Mouse (Mus musculus): ENCODE measurements around the gene Faf1. TPM values are rescaled to one million over a fixed set of nuclear protein-coding genes. Genes with fewer than 3 reads are reported as not detected.

Faf1 gene
- total RNA-seq (2021), result 10 to 100 TPM; 26.7 to 26.8 TPM
- long read RNA-seq, experiment 1, full-length matches to known transcripts, result 120 of 137 reads
- long read RNA-seq, experiment 1, partial matches to known transcripts, result 5 of 137 reads
- long read RNA-seq, experiment 1, other reads (novel, unspliced or antisense), result 12 of 137 reads
- long read RNA-seq, experiment 2, full-length matches to known transcripts, result 159 of 177 reads
- long read RNA-seq, experiment 2, partial matches to known transcripts, result 6 of 177 reads
- long read RNA-seq, experiment 2, other reads (novel, unspliced or antisense), result 12 of 177 reads

- peak; percentile 94 to 97 for DNase-seq (ENCODE audit: low spot score in 2 of 2)
Observed at GRCm38 (mm10) chr4:109676218-109677215, at the start of gene Faf1. Gene Faf1 (plus strand): TSS chr4:109676588.

GRCm38 (mm10) chr4:109630215-109630614 lies 46.2 kb upstream of the Faf1 start:
- no peak for DNase-seq (ENCODE audit: low spot score in 2 of 2)

- no peak for DNase-seq (ENCODE audit: low spot score in 2 of 2)
Observed at GRCm38 (mm10) chr4:109631029-109631428, 45.4 kb upstream of the Faf1 start.

DNA sequence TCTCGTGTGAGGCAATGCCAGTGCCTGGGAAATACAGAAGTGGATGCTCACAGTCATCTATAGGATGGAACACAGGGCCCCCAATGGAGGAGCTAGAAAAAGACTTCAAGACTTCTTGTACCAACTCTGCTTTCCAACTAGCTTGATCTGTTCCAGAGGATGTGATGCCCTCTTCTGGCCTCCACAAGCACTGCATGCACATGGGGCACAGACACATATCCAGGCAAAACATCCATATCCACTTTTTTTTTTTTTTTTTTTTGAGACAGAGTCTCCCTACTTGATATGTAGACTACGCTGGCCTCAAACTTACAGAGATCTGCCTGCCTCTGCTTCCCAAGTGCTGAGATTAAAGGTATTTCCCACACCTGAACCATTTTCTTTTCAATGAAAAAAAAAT lies 41.4 kb upstream of the Faf1 start:
- DNase-seq (ENCODE audit: low spot score in 2 of 2), result no peak

GRCm38 (mm10) chr4:109639356-109639755 lies 37.0 kb upstream of the Faf1 start:
- no peak for DNase-seq (ENCODE audit: low spot score in 2 of 2)

DNA sequence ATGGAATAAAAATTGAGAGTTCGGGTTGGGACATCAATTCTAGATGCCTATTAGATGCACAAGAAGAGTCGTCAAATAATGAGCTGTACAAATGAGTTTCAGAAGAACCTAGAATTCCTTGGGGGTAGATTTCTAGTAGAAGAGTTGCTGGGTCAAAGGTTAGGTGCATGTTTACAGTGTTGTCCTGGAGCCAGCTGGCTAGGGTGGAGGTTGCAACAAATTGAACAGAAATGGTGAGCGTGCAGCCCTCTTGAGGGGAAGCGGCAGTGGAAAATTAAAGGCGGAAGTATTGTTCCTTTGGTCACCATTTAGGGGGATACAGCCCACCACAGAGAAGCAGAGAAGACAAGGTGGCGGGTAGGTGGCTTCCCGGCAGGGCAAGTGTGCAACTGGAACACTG lies 36.2 kb upstream of the Faf1 start:
- no peak for DNase-seq (ENCODE audit: low spot score in 2 of 2)

- no peak for DNase-seq (ENCODE audit: low spot score in 2 of 2)
Observed at GRCm38 (mm10) chr4:109641451-109641850, 34.9 kb upstream of the Faf1 start.

GRCm38 (mm10) chr4:109647281-109647680 lies 29.1 kb upstream of the Faf1 start:
- no peak for DNase-seq (ENCODE audit: low spot score in 2 of 2)

DNA sequence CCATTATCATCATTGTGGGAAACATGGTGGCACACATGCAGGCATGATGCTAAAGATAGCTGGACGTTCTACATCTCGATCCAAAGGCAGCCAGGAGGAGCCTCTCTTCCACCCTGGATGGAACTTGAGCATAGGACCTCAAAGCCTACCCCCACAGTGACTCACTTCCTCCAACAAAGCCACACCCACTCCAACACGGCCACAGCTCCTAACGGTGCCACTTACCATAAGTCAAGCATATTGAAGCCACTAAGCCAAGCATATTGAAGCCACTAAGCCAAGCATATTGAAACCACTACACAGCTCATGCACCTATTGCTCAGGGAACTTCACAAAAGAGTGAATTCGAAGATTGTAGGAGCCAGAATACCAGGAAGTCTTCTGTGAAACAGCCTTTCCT lies 27.1 kb upstream of the Faf1 start:
- DNase-seq (ENCODE audit: low spot score in 2 of 2), result no peak

DNA sequence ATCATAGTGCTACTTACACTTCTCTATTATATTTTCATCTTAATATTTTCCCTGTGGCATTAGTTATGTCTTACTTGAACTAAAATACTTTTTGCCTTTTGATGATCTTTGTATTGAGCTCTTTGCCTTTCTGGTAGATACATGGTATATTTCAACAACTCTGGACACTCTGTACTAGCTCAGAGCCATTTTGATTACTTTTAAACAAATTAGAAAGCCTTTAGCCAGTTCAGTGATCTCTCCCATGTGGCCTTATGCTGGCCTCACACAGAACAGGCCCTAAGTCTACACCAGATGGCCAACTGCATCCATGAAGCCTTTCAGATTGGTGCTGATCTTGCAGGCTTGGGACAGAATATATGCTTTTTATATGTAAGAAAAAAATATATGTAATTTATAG lies 23.1 kb upstream of the Faf1 start:
- DNase-seq (ENCODE audit: low spot score in 2 of 2), result no peak

GRCm38 (mm10) chr4:109654701-109655100 lies 21.7 kb upstream of the Faf1 start:
- no peak for DNase-seq (ENCODE audit: low spot score in 2 of 2)

DNA sequence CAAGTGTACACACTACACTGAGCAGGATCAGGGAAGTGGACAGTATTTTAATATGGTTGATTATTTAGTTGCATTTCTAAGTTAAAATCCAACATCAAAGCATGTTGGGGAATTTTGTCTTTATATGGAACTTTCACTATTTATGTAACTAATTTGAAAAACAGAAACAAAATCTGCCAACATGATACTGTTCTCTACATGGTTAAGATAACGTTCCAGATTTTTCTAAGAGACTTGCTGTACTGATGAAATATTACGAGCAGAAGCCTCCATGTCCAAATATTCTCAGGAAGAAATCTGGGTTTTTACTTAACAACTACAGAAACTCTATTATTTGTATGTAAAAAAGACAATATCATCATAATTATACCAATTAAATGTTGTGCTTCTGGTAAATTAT lies 20.6 kb upstream of the Faf1 start:
- DNase-seq (ENCODE audit: low spot score in 2 of 2), result no peak

- no peak for DNase-seq (ENCODE audit: low spot score in 2 of 2)
Observed at GRCm38 (mm10) chr4:109656301-109656700, 20.1 kb upstream of the Faf1 start.

- DNase-seq (ENCODE audit: low spot score in 2 of 2), result peak; percentile 43 to 47
Observed at GRCm38 (mm10) chr4:109657021-109657850, 19.2 kb upstream of the Faf1 start.

GRCm38 (mm10) chr4:109657851-109658500 lies 18.4 kb upstream of the Faf1 start:
- no peak for DNase-seq (ENCODE audit: low spot score in 2 of 2)

- no peak for DNase-seq (ENCODE audit: low spot score in 2 of 2)
Observed at GRCm38 (mm10) chr4:109658826-109659225, 17.6 kb upstream of the Faf1 start.

- no peak for DNase-seq (ENCODE audit: low spot score in 2 of 2)
Observed at GRCm38 (mm10) chr4:109659571-109659970, 16.8 kb upstream of the Faf1 start.

DNA sequence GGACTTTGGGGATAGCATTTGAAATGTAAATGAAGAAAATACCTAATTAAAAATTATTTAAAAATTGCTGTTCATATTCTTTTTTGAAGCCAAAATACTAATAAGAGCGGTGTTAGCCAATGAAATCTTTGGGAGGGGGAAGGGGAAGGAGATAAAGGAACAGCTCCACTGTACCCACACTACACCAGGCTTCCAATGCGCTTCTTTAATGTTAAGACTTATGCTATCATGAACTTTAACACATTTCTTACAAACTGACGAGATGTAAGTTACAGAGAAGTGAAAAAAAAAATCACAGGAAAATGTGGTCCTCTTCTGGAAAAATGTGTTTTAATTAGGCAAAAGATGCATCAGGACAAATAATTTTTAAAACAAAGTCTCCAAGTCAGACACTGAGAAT lies 15.8 kb upstream of the Faf1 start:
- no peak for DNase-seq (ENCODE audit: low spot score in 2 of 2)

DNA sequence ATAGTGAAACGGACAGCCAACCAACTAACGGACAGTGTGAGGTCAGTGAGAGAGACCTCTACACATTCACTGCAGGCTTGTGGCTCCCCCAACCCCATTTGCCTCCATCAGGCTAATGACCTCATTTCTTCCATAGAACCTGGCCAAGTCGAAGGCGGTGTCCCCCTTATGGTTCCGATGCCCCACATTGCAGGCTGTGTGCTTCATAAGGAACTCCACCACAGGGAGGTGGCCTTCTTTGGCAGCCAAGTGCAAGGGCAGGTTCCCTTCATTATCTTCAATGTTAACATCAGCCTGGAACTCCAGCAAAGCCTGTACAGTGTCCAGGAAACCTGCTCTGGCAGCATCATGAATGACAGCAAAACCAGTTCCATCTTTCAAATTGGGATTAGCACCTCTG lies 15.2 kb upstream of the Faf1 start:
- no peak for DNase-seq (ENCODE audit: low spot score in 2 of 2)

DNA sequence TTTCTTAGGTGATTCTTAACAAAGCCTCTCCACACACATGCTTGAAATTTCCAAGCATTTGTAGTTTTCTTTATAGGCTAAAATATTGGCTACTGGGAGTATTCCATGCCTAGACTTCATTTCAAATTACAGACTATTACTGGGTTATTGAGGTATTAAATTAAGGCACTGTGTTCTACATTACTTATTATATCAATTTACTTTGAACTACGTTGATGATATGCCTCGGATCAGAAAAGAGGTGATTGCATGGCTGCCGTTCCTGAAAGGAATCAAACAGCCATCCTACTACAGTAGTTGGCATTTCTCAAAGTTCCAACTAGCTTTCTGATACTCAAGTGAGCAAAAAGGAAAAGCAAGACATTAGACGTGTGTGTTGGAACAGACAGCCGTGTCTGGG lies 14.1 kb upstream of the Faf1 start:
- DNase-seq (ENCODE audit: low spot score in 2 of 2), result no peak

- DNase-seq (ENCODE audit: low spot score in 2 of 2), result no peak
Observed at GRCm38 (mm10) chr4:109664091-109664490, 12.3 kb upstream of the Faf1 start.
